Mouse (Mus musculus) olfactory bulb, adult 2 months (tissue): Measurements from ENCODE around the gene Ccser2. TPM values are rescaled to one million over a fixed set of nuclear protein-coding genes. Genes with fewer than 3 reads are reported as not detected.

Experiments
- H3K27ac ChIP-seq: fragments of 200-500 bp; 2 replicates; pipeline ENCODE4 v1.5.1; 2012; ENCODE audit warnings: low read depth, low read length; ENCODE audit not compliant: insufficient read depth
- H3K4me1 ChIP-seq: fragments of 200-500 bp; 2 replicates; pipeline ENCODE4 v1.6.1; 2012; ENCODE audit warnings: low read length; ENCODE audit not compliant: control insufficient read depth, insufficient read depth
- H3K4me3 ChIP-seq: fragments of 200-500 bp; 2 replicates; pipeline ENCODE4 v1.5.1; 2012; ENCODE audit warnings: mild to moderate bottlenecking, low read depth, low read length, moderate library complexity; ENCODE audit not compliant: insufficient read depth
- CTCF ChIP-seq: fragments of 200-500 bp; IDR thresholded peaks from 2 replicates; pipeline ENCODE4 v1.5.1; 2012; ENCODE audit warnings: low read depth, mild to moderate bottlenecking, low read length, moderate library complexity; ENCODE audit not compliant: insufficient read depth
- POLR2A ChIP-seq: fragments of 200-500 bp; IDR thresholded peaks from 2 replicates; pipeline ENCODE4 v1.6.1; 2012; ENCODE audit warnings: mild to moderate bottlenecking, low read depth, low read length, moderate library complexity; ENCODE audit not compliant: insufficient read depth
- WGBS: fragments of 180-500 bp; shearing (Covaris S2); methylation state at CpG from one replicate; pipeline ENCODE4 v1.1.7; 2018; 5-methylcytosine and 5-hydroxymethylcytosine counted together
- polyA plus RNA-seq: library from polyadenylated mRNA; stranded (reverse); fragments of >200 nt; gene quantifications from 2 replicates; pipeline ENCODE4 v1.2.4, GENCODE M21; 2012; ENCODE audit warnings: low replicate concordance; ENCODE audit not compliant: missing spikeins, insufficient read depth, insufficient read length

The Ccser2 gene
- polyA plus RNA-seq, 1 experiment, result not detected

DNA sequence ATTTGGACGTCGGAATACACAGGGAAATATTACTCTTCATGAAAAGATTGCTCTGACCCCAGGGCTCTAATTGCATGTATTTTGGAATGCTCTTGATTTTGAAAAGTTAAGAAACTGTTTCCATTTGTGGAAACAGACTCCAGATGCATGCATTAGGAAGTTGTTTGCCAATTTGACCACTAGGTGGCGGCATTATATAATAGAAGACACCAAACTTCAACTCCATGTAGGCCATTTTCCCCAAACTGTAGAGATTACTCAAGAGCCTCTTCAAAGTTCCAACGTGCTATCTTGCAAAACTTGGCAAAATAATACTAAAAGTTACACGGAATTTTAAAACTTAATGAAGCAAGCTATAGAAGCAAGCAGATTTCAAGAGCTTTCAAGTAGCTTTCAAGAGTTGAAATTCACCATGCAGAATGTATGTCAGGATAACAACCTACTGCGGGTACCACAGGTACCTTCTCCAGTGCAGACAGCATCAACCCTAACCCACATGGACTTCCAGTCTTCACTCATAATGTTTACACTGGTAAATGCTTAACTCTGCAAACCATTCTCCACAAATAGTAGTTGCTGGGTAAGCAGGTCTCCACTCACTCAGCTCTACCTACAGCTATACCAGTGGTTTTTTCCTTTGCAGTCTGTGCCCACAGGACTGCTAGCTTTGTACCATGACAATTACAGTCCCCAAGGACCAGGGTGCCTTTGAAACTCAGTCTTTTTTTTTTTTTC, 101.4 kb downstream of the Ccser2 start:
- Histone ChIP-seq H3K27ac (no peak overlapping the region), H3K4me1 (peaks cover 3% of the 10 kb centered on the region; the same call in 1 of the 2 replicates), H3K4me3 (no peak overlapping the region)
- WGBS, result 17% methylated on average over 6 of the region's 6 CpGs
- TF ChIP-seq CTCF, result no peak
- TF ChIP-seq POLR2A, result no peak

- peak; percentile 96 for TF ChIP-seq CTCF
- no peak for TF ChIP-seq POLR2A
- Histone ChIP-seq H3K4me1 (peaks cover 3% of the 10 kb centered on the region; the same call in 1 of the 2 replicates), H3K4me3 (peak overlapping the region; percentile 18), H3K27ac (no peak overlapping the region)
- 21% methylated on average over 15 of the region's 15 CpGs for WGBS
Measured at GRCm38 (mm10) chr14:36863877-36864489, 104.6 kb downstream of the Ccser2 start.

DNA sequence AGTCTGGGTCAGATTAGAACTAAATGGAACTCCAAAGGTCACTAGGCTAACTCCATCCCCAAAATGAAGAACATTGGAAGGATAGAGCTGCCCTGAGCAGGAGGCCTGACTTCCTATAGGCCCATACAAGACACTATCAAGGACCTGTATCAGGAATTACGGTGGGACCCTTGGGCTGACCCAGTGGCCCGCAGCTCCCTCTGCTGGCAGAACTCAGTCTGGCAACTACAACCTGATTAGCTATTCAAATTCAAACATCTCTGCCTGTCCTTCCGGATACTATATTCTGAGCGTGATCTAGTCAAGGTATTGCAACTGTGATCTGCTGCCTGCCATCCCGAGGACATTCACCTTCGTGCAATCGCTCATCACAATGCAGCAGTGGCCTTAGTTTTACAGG, 106.2 kb downstream of the Ccser2 start:
- H3K4me1 ChIP-seq, result peaks cover 3% of the 10 kb centered on the region; the same call in 1 of the 2 replicates
- no peak overlapping the region for H3K27ac ChIP-seq
- WGBS, result 19% methylated on average over 7 of the region's 7 CpGs
- H3K4me3 ChIP-seq, result no peak overlapping the region
- TF ChIP-seq CTCF (peak; percentile 61), POLR2A (no peak)

GRCm38 (mm10) chr14:36858932-36859331, 109.6 kb downstream of the Ccser2 start:
- H3K4me3 ChIP-seq, result no peak overlapping the region
- H3K27ac ChIP-seq, result no peak overlapping the region
- peaks cover 2% of the 10 kb centered on the region; the same call in 1 of the 2 replicates for H3K4me1 ChIP-seq
- 81% methylated on average over 4 of the region's 4 CpGs for WGBS
- TF ChIP-seq CTCF (no peak), POLR2A (no peak)

GRCm38 (mm10) chr14:36852972-36853371, 115.6 kb downstream of the Ccser2 start:
- 86% methylated on average over 4 of the region's 4 CpGs for WGBS
- TF ChIP-seq CTCF (no peak), POLR2A (no peak)
- no peaks in the 10 kb centered on the region for H3K4me1 ChIP-seq
- no peak overlapping the region for H3K27ac ChIP-seq
- no peak overlapping the region for H3K4me3 ChIP-seq

DNA sequence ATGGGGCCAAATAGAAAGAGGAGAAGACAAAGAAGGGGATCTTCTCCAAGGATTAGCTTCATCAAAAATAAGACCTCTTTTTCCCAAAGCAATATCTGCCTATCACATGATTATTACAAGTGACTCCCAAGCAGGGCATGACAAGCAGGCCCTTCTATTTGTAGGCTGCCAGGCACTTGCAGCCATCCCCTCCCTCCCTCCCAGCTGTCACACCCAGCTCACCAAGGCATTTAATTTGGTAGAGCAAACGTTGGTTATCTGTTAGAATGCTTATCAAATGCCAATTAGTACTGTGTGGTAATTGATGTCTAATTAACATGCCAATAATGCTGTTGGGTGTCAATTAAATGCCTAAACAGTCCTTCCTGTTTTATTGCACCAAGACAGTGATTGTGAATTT, 119.7 kb downstream of the Ccser2 start:
- TF ChIP-seq CTCF (no peak), POLR2A (no peak)
- Histone ChIP-seq H3K4me3 (no peak overlapping the region), H3K27ac (no peak overlapping the region), H3K4me1 (no peaks in the 10 kb centered on the region)
- WGBS, result 27% methylated on average over 1 of the region's 1 CpGs

Other genes starting within 250 kb of the Ccser2 start
- gene Rgr, start 80.2 kb upstream of the Ccser2 start, polyA plus RNA-seq, result not detected in 2 replicates
- gene Lrit1, start 86.1 kb upstream of the Ccser2 start, polyA plus RNA-seq, result not detected in 2 replicates
- gene Lrit2, start 99.2 kb upstream of the Ccser2 start, polyA plus RNA-seq, result not detected in 2 replicates
- gene Cdhr1, start 129.6 kb upstream of the Ccser2 start, polyA plus RNA-seq, result 353 TPM in 1 of 2 replicates, not detected in the other
- not detected in 2 replicates for gene 2610528A11Rik, start 145.2 kb upstream of the Ccser2 start, polyA plus RNA-seq
- 602 TPM in 1 of 2 replicates, not detected in the other for gene Ghitm, start 166.5 kb upstream of the Ccser2 start, polyA plus RNA-seq